Mouse (Mus musculus) liver, embryonic 11.5 days (tissue): ENCODE measurements around the gene Igfbp5. TPM values are rescaled to one million over a fixed set of nuclear protein-coding genes. Genes with fewer than 3 reads are reported as not detected.

ENCODE experiments used
- ATAC-seq: fragments of 200-750 bp; cut with Nextera tagmentation; replicated peaks from 2 replicates; pipeline ENCODE4 v1.8.0; 2017; ENCODE audit warnings: moderate number of reproducible peaks, mild to moderate bottlenecking, moderate TSS enrichment, moderate library complexity; ENCODE audit not compliant: low FRiP score
- DNase-seq: peaks from one replicate; pipeline ENCODE4 v3.0.0-alpha.2; 2017; ENCODE audit warnings: low spot score
- H3K27ac ChIP-seq: fragments of 300-500 bp; sonication (generic); 2 replicates; pipeline ENCODE4 v1.5.1; 2014; ENCODE audit warnings: mild to moderate bottlenecking, low read depth, low read length, control low read depth
- H3K27me3 ChIP-seq: fragments of 300-500 bp; sonication (generic); replicated peaks from 2 replicates; pipeline ENCODE4 v1.6.1; 2014; ENCODE audit warnings: low read length, mixed read lengths; ENCODE audit not compliant: control insufficient read depth, insufficient read depth
- H3K36me3 ChIP-seq: fragments of 300-500 bp; sonication (generic); 2 replicates; pipeline ENCODE4 v1.6.1; 2014; ENCODE audit warnings: mild to moderate bottlenecking, low read length, moderate library complexity, mixed read lengths; ENCODE audit not compliant: control insufficient read depth, insufficient read depth
- H3K4me1 ChIP-seq: fragments of 300-500 bp; sonication (generic); replicated peaks from 2 replicates; pipeline ENCODE4 v1.6.1; 2014; ENCODE audit warnings: low read length, mixed read lengths; ENCODE audit not compliant: control insufficient read depth, insufficient read depth
- H3K4me2 ChIP-seq: fragments of 300-500 bp; sonication (generic); 2 replicates; pipeline ENCODE4 v1.6.1; 2014; ENCODE audit warnings: mild to moderate bottlenecking, control low read depth, moderate library complexity
- H3K4me3 ChIP-seq: fragments of 300-500 bp; sonication (generic); 2 replicates; pipeline ENCODE4 v1.5.1; 2014; ENCODE audit warnings: low read depth, low read length, control low read depth
- H3K9ac ChIP-seq: fragments of 300-500 bp; sonication (generic); 2 replicates; pipeline ENCODE4 v1.6.1; 2014; ENCODE audit warnings: low read depth, low read length, control low read depth
- H3K9me3 ChIP-seq: fragments of 300-500 bp; sonication (generic); 2 replicates; pipeline ENCODE4 v1.6.1; 2016; ENCODE audit warnings: low read length, inconsistent platforms, mixed read lengths; ENCODE audit not compliant: control insufficient read depth
- WGBS: fragments of 180-500 bp; shearing (Covaris S2); extraction: QIAGEN DNeasy Blood & Tissue Kit; methylation state at CpG from one replicate; pipeline ENCODE4 v1.1.7; 2014; 5-methylcytosine and 5-hydroxymethylcytosine counted together
- polyA plus RNA-seq: library from polyadenylated mRNA; unstranded; fragments of >200 nt; fragmentation: Nextera tagmentation; extraction: Ambion mirVana; gene quantifications from 2 replicates; pipeline ENCODE4 v1.2.1, GENCODE M21; 2014

Igfbp5 gene
- polyA plus RNA-seq, 1 experiment from 2014 or later: 33.8 TPM

DNA sequence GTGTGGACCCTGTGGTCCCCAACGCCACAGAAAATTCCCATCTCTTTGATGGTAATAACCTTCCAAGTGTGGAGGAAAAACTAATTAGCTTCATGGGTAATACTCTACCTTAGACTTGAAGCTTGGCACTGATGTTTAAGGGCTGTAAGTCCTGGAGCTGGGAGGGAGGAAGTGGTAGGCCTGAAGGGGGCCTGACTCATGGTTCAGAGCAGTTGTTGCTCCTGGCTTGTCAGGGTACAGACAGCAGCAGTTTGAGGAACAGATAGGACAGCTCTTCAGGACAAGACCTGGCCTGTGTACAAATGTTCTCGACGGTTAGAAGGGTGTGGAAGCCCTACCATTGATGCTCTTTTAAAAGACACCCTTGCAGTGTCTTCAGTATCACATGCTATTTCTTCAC lies 59.1 kb downstream of the Igfbp5 start:
- ATAC-seq (no peak), DNase-seq (no peak)
- Histone ChIP-seq H3K27me3 (no peaks in the 10 kb centered on the region), H3K4me3 (no peak overlapping the region), H3K4me1 (no peaks in the 10 kb centered on the region), H3K27ac (no peak overlapping the region), H3K9me3 (no peaks in the 10 kb centered on the region), H3K4me2 (no peak overlapping the region), H3K9ac (no peak overlapping the region), H3K36me3 (no peaks in the 10 kb centered on the region)
- WGBS: 59% methylated on average over 3 of the region's 3 CpGs

DNA sequence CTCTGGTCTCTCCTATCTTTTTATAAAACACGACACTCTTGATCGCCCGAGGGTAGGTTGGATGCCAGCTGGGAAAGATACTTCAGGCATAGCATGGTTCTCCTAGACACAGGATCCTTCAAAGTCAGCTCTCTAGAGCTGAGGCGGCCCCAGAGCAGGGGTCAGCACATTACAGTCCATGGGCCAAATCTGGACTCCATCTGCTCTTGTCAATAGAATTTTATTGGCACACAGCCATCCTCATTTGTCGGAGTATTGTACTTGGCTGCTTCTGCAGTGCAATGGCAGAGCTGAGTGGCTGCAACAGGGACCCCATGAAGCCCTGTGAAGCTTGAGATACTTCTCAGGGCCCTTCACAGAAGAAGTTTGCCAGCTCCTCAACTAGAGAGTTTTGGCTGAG lies 59.5 kb downstream of the Igfbp5 start:
- Histone ChIP-seq H3K27me3 (no peaks in the 10 kb centered on the region), H3K27ac (no peak overlapping the region), H3K36me3 (no peaks in the 10 kb centered on the region), H3K9ac (no peak overlapping the region), H3K4me2 (no peak overlapping the region), H3K4me3 (no peak overlapping the region), H3K9me3 (no peaks in the 10 kb centered on the region), H3K4me1 (no peaks in the 10 kb centered on the region)
- WGBS: 69% methylated on average over 5 of the region's 5 CpGs
- DNase-seq (no peak), ATAC-seq (no peak)

DNA sequence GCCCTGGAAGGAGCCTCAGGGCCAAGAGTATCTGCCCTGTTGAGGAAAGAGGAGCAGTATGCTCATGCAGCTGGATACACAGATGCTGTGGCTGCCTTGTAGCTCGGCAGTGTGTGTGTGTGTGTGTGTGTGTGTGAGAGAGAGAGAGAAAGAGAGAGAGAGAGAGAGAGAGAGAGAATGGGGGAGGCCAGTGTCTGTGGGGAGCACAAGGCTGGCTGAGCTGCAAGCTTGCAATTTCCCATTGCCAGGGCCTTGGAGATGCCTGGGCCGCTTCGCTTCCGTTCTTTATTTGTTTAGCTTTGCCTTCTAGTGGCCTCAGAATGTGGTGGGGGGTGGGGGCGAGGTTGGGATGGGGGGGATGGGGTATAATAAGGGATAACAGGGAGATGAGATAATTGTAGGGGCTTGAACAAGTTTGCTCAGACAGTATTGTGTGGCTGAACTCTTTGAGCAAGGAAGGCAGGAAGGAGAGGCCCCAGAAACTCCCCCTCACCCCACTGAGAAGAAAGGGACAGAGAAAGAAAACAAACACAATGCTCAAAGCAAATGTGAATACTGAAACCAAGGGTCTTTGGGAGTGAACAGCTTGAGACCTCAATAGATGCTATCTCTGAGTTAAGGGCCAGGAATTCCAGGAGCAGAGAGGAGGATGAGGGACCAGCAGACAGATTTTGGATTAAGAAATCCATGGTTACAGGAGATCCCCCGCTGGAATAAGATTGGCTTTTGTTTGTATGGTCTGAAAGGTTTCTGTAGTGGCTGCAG lies 60.9 kb downstream of the Igfbp5 start:
- Histone ChIP-seq H3K4me1 (no peaks in the 10 kb centered on the region), H3K4me3 (no peak overlapping the region), H3K27me3 (no peaks in the 10 kb centered on the region), H3K4me2 (no peak overlapping the region), H3K27ac (no peak overlapping the region), H3K36me3 (no peaks in the 10 kb centered on the region), H3K9me3 (no peaks in the 10 kb centered on the region), H3K9ac (no peak overlapping the region)
- WGBS: 13% methylated on average over 6 of the region's 6 CpGs
- no peak for ATAC-seq
- DNase-seq: no peak

DNA sequence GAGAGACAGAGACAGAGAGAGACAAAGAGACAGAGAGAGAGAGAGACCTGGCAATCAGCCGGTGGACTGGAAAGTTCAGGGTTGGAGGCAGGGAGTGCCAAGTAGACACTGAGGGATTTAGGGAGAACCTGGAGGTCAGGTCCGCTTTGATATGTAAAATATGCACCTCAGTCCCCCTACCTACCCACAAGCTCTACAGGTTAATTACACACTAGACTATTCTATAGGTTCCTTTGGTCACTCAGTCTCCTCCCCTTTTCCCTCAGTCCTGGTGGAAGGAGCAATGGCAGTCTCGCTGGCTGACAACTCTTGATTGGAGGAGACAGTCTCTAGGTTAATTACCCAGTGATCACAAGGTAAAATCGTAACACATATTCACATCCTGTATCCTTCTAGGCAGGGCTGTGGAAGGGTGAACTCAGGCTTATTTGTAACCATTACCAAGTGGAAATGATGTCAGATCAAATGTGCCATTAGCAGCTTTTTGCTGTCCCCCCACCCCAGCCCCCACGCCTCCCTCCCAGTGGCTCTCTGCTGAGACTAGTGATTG lies 61.5 kb downstream of the Igfbp5 start:
- Histone ChIP-seq H3K4me3 (no peak overlapping the region), H3K4me1 (no peaks in the 10 kb centered on the region), H3K36me3 (no peaks in the 10 kb centered on the region), H3K27ac (no peak overlapping the region), H3K4me2 (no peak overlapping the region), H3K9ac (no peak overlapping the region), H3K27me3 (no peaks in the 10 kb centered on the region), H3K9me3 (no peaks in the 10 kb centered on the region)
- DNase-seq: no peak
- 52% methylated on average over 5 of the region's 5 CpGs for WGBS
- ATAC-seq: no peak

DNA sequence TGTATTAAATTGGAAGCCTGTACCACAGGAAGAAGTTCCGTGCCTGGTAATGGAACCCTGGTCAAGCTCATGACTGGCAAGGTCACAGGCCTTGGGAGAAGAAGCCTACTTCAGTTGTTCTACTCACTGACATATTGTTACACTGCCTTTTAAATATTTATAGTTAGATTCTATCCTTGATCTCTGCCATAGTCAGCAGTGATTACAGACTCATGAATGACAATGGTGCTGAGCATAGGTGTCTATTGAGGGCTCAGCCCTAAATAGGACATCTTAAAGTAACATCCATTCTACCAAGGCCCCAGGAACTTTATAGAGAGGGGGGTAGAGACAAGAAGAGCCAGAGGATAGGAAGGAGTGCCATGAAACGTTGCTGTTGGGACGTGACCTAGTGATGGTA lies 63.6 kb downstream of the Igfbp5 start:
- no peak for DNase-seq
- no peak overlapping the region for H3K4me2 ChIP-seq
- H3K36me3 ChIP-seq: no peaks in the 10 kb centered on the region
- 87% methylated on average over 3 of the region's 3 CpGs for WGBS
- no peak for ATAC-seq
- no peak overlapping the region for H3K4me3 ChIP-seq
- no peak overlapping the region for H3K9ac ChIP-seq
- no peak overlapping the region for H3K27ac ChIP-seq
- H3K27me3 ChIP-seq: no peaks in the 10 kb centered on the region
- H3K9me3 ChIP-seq: no peaks in the 10 kb centered on the region
- no peaks in the 10 kb centered on the region for H3K4me1 ChIP-seq

DNA sequence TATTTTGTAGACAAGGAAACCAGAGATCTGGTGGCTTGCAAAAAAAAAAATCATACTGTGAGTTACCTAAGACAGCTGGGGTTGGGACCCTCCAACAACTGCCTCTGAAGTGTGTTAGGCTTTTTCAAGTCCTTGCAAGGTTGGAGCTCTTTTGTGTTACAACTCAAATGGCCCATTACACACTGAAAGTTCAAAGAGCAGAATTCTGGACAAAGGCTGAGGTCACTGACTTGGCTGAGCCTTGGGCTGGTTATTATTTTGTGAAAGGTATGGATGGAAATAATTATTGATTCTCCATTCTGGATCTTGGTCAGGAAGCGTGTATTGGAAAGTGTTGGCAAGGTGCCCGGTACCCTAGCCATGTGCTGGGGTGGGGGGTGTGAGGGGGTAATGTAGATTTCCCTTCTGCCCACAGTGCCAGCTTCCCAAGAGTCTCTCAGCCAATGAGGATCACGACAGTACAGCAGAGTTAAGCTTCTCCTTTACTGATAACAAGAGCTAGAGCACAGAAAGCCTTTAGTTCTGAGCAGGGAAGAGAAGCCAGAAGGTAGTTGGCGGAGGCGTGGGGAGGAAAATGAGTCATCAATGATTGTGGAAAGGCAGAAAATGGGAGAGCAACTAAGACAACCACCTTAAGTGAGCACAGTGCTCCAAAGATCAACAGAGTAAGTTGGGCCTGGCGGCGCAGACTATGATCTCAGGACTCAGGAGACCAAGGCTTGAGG lies 64.6 kb downstream of the Igfbp5 start:
- Histone ChIP-seq H3K9me3 (no peaks in the 10 kb centered on the region), H3K4me3 (no peak overlapping the region), H3K36me3 (no peaks in the 10 kb centered on the region), H3K4me1 (no peaks in the 10 kb centered on the region), H3K27me3 (no peaks in the 10 kb centered on the region), H3K9ac (no peak overlapping the region), H3K4me2 (no peak overlapping the region), H3K27ac (no peak overlapping the region)
- WGBS: 79% methylated on average over 7 of the region's 7 CpGs
- ATAC-seq (no peak), DNase-seq (no peak)

DNA sequence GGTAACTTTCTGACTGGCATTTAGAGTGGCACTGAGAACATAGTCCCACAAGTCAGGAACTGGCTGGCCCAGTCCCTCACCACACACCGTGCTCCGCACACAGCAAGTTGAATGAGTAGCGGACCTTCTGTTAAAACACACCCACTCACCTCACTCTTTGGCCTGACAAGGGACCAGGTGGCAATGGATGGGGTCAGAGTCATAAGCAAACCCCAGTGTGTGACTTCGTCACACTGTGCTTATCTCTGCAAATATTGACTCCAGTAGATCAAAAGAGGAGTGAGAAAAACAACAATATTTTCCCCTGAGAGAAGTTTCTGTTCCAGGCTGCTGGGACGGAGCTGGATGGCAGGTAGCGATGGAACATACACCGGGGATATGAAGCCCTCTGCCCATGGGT lies 65.4 kb downstream of the Igfbp5 start:
- no peak for ATAC-seq
- WGBS: 85% methylated on average over 7 of the region's 7 CpGs

More for the DNA sequence above, 65.4 kb downstream of the Igfbp5 start:
- Histone ChIP-seq H3K4me1 (no peaks in the 10 kb centered on the region), H3K27ac (no peak overlapping the region), H3K9me3 (no peaks in the 10 kb centered on the region), H3K9ac (no peak overlapping the region), H3K4me2 (no peak overlapping the region), H3K27me3 (no peaks in the 10 kb centered on the region), H3K36me3 (no peaks in the 10 kb centered on the region), H3K4me3 (no peak overlapping the region)
- no peak for DNase-seq
